Mouse (Mus musculus) adrenal gland, adult (tissue): ENCODE data around the gene Rbms1.

Experiments
- DNase-seq, 2 experiments: peaks; one replicate each; pipeline ENCODE4 v3.0.0; 2022 to 2023; ENCODE audit warnings: low spot score in 1 of 2; ENCODE audit not compliant: inconsistent age in 2 of 2

The Rbms1 gene

DNA sequence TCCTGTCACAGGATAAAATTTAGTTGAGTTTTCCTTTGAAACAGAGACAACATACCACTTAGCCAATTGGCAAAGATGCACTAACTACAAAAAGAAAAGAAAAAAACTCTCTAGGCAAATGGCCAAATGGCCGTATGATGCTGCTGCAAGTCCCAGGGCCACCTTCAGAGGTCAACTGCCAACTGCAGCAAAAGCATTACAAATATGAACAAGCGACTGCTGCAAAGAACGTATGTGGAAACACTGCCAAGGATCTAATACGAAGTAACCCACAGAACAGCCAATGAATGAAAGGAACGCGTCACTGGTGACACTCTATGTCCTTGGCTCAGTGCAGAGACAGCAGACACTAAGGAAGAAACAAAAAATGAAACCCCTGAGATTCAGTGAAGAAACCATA is 148.2 kb downstream of the Rbms1 start:
- peak in 1 of 2 experiments; percentile 91 for DNase-seq

DNA sequence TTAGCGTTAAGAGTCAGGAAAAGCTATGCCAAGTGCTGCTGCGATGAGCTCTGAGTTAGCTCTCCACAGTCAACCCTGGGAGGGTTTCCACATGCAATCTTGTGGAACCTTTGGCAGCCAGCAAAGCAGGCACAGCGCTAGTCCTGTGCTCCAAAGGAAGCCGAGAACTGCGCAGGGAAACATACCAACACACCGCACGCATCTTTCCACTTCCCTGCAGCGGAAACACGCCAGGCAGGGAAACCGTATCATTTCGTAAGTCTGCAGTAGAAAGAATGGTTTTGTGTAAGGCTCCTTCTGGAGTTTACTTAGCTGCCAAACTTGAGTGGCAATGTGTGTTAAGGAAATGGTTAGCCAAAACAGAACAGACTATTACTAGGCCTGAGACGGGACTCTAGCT is 150.0 kb downstream of the Rbms1 start:
- DNase-seq = no peak

DNA sequence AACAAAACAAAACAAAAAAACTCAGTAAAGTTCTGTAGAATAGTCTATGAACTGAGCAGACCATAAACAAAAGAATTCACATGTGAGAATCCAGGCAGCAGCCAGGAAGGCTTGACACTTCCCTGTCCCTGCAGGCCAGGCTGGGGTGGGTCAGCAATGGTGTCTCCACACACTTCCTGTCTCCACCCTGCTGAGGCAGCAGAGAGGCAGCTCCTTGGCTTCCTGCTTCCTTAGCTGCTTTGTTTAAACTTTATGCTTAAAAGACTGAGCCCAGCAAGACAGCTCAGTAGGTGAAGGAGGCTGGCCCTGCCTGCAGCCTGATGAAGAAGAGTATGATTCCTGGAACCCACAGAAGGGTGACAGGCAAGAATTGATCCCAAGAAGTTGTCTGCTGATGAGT is 152.4 kb downstream of the Rbms1 start:
- DNase-seq = peak; percentile 49 to 77

DNA sequence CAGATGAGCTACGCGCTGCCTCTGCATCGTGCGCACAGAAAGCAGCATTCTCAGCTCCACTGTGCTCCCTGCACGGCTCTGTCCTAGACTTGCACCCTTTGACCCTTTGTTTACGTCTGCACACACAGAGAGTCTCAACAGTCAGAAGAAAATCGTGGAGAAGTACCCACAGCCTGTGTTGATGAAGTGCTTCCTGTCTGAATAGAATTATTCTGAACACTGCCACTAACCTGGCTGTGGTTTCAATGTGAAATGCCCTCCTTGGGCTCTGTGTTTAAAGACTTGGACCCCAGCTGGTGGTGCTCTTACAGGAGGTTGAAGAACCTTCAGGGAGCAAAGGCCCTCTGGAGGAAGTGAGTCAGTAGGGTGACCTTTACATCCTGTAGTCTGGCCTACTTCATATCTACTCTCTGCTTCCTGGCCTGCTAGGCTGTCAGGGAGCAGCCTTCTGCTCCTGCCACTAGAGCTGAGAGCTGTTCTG is 153.5 kb downstream of the Rbms1 start:
- peak in 1 of 2 experiments; percentile 57 for DNase-seq

DNA sequence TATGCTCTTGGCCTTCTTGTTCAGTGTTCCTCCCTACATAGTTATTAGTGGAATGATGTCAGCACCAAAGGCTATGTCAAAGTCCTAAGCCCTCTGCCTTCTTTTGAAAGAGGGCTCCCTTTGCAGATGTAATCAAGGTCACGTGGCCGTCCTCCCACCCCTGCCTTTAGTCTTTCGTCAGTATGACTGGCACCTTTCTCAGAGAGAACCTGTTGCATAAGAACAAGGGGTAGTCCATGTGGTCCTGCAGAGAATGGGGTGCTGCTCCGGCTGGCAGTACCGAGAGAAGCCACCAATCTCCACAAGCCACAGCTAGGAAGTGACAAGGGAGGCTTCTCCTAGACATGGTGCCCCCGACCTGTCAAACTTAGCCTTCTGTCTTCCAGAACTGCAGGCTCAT is 154.2 kb downstream of the Rbms1 start:
- no peak for DNase-seq

DNA sequence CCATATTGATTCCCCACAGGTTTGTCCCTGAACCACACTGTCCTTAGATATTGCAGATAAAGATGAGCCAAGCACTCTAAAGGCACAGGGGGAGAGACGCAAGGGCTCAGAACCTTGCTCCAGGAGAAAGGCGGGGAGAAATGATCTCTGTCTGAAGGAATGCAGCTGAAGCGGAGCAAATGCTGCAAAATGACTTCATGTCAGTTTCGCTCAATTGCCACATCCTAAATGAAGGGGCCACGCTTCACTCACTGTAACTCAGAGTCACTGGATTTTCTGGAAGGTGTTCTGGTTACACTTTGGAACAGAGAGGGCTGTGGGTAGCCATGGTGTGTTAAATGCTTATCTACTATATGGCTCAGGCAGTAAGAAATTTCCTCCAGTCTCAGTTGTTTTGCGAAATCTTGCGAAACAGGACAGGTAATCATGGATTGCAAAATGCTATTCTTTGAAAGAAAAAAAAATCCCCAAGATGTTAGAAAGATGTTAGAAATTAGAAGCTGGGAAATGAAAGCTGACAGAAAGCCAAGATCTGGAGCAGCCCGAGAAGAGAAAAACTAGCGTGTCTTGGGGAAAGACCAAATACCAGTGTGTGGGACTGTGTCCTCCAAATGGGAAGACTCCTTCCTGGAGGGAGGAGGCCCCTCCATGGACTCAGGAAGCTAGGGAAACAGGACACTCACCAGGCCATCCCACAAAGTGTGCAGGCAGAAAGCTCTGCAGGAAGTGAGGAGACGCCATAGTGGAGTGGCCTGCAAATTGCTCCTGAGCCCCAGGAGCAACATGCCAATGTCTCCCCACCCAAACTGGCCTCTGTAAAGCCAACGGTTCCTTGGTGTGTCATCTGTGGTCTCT is 155.4 kb downstream of the Rbms1 start:
- DNase-seq = peak; percentile 53 to 75

DNA sequence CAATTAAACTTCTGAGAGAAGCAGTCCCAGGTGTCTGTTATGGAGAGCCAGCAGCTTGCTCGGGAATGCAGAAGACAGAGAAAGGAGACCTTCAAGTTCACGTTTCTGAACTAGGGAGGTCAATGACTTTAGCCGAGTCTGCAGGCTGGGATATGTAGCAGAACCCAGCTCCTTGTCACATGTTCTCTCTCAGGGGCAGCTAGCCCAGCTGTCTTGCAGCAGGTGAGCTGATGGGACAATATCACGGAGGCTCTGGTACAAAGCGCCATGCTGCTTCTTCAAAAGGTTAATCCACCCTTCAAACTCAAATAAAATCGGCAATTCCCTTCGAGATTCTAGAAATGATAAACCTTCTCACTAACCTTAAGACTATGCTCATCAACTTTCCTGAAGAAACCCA is 158.2 kb downstream of the Rbms1 start:
- no peak for DNase-seq

DNA sequence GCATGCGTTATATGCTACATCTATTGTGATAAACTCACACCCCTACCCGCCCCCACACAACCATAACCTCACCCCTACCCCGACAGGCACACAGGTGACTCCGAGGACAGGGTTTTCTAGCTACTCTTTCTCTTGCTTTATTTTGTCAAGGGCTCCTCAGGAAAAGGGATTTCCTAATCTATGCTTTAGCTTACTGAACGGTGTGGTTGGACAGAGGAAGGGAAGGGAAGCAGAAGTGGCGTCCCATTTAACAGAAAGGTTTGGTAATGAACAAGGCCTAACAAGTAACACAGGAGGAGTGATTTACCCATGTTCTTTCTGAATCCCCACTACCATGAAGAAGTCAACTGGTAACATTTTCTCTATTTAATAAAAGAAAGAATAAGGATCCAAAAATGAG is 159.6 kb downstream of the Rbms1 start:
- no peak for DNase-seq

DNA sequence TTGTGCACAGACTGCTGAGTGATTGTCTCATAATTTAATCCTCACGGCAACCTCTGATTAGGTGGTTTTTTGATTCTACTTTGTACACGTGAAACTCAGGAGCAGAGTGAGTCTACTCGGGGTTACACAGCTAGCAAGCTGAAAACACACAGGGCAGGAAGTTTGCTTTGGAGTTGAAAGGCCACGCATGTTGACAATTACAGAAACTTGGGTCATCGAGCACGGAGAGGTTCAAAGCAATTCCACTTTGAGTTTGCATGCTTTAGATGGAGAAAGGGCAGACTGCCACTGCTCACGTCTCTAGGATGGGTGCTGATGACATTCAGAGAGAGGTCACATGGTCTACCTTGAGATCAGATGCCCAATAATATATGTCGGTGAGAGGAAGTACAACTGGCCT is 160.2 kb downstream of the Rbms1 start:
- DNase-seq = no peak

DNA sequence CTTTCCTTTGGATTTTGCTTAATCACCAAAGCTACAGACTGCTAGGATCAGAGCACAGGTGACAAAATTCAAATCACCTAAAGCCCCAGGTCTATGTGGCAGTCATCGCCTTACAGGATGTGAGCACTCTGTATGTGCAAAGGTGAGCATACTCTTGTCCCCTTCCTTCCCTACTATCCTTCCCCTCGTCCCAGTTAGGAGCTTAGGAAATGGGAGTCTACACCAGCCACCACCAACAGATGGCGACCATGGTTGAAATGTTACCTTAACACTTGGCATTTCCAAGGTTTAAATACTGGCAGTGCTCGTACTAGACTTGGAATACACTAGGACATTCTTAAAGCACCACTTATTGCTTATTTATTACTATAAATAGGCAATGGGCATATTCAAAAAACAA is 160.8 kb downstream of the Rbms1 start:
- DNase-seq = peak; percentile 44 to 81

DNA sequence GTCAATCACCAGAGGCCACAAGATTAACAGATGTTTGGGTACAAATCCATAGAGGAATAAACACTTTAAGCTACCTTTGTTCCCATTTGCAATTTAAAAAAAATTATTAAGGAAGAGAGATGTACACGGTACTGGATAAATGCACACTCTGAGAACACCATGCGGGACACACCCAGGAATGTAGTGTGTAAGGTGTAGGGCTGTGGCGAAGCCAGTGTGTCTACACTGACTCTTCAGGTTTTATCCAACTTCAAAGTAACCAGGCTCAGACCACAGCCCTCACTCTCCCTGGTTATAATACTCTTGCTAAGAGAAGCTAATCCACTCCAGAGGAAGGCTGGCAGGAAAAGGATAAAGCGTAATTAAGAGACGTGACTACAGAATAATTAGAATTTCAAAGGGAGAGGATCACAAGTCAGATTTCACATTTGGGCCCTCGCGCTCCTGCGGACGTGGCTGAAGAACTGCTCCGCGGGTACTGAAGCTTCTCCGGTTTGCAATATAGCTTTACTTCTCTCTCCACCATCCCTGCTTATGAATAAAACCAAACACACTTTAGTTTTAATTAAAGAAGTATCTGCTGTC is 161.3 kb downstream of the Rbms1 start:
- no peak for DNase-seq

DNA sequence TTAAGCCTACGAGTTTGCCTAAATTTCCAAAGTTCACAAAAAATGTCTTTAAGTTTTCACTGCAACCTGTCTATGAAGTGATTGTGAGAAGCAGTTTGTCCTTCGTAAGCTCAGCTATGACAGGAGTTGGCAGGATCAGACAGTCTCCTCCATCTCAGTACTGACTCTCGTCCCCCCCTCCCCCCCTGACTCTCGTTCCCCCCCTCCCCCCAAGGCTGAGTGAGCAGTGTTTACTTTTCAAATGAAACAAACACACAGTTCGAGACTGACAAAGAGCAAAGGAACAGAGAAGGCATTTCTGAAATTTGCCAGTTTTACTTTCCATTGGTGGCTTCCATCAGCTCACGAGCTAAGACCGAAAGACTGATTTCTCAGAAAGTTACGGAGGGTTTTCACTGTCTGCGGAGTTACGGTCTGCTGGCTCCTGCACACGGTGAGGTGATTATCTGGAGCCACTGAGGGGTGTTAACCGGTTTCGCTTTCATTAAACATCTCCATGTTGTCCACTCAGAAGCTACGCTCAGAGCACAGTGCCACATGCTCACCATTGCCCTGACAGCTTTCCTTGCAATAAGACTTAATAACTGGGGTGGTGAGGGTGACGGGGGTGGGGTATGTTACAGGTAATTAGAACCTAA is 162.0 kb downstream of the Rbms1 start:
- DNase-seq = no peak

DNA sequence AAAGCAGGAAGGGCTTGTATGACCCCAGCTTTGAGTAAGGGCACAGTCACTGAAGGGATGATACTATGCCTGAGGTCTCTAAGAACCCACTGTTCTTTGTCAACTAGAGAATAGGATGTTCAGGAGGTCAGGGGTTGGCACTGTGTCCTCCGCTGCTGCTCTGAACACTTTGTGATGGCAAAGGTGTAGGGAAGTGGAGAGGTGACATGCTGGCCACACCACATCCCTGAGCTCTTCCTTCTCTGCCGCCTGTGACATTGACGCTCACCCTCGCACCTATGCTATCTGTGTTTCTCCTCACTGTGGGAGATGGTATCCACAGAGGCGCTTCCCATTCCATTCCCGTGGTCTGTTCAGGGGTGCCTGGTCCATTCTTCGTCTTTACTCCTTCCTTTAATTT is 163.2 kb downstream of the Rbms1 start:
- no peak for DNase-seq

DNA sequence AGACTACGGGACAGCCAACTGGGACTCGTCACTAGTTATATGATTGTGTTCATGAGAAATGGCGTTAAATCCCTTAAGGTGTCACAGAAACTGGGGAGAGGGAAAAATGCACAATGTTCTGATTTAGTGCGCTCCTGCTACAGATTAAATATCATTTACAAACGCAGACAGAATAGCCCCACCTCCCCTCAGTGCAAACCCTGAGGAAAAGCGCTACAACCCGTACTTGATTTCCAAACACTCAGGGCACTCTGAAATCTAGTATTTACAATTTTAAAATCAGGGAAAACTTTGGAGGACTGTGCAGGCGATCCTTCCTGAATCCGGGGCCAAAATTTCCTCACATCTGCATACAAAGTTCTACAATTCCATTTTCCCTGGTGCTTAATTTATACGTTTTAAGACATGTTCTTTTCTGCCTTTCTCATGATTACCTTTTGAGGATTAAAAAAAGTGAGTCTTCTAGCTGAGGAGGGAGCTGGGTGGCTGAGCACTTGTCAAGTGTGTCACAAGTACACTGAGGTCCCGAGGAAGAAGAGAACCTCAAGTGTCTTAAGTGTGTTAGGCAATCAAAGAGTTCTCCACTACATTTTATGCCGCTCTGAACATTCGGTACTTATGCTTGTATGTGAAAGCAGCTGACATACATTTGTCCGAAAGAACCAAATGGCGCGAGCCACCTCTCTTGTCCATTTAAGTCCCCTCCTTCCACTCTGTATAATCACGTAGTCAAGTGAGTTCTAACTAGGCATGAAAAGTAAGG is 164.0 kb downstream of the Rbms1 start:
- no peak for DNase-seq

DNA sequence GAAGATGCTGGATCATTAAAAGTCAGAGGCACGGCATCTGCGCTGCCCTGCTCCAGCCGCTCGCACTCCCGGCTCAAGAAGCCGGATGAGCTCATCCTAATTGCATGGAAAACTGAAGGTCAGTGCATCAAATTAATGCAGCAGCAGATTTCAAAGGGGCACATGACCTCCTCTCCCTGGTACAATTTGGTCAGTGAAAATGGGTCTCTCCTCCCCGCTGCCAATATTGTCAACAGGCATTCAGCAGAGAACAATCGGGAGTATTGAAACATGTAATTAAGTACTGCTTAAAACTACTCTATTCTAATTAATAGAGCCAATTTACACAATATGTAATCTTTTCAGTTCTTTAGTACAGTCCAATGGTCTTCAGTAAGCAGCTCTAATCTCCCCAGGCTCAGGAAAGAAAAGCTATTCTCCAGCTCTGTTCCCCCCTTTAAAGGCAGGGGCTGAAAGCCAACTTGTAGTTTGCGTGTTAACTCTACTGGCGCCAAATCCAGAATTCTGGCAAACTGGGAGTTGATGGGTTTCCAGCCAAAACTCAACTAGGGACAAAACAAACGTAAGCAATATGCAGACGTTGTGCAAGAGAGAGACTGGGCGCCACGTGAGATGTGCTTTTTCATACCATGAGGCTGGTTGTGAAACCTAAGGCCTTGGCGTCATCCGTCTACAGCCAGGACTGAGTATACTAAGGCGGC is 165.9 kb downstream of the Rbms1 start:
- peak; percentile 23 to 68 for DNase-seq

DNA sequence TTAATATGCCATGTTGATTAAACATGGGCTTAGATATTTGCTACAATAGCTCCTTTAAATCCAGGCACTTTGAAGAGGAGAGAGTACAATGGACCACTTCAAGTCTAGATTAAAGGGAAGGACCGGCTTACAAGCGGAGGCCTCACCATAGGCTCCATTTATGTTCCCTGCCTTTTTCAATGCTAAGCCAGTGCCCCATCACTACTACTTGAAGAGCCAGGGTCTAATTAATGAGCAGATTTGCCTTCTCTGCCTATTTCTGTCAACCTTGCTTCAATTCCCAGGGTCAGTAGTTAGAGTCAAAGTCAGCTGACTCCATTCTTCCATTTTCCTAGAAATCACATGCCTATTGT is 166.4 kb downstream of the Rbms1 start:
- DNase-seq = no peak

DNA sequence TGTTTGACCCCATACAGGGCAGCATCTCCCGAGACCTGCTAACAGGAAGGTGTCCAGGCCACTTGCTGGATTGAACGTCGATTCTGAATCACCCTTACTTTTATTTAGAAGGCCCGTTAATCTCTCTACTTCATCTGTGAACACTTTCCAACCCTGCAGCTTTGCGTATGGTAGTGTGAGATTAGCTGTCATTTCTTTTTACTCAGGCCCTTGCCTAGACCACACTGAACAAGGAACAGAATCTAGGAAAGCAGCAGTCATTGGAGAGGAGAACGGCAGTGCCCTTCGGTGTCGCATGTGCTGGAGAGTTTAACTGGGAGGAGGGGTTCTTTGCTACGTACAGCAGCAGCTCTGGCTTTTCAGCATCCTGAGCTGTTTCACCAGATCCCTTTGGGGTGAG is 167.1 kb downstream of the Rbms1 start:
- no peak for DNase-seq

DNA sequence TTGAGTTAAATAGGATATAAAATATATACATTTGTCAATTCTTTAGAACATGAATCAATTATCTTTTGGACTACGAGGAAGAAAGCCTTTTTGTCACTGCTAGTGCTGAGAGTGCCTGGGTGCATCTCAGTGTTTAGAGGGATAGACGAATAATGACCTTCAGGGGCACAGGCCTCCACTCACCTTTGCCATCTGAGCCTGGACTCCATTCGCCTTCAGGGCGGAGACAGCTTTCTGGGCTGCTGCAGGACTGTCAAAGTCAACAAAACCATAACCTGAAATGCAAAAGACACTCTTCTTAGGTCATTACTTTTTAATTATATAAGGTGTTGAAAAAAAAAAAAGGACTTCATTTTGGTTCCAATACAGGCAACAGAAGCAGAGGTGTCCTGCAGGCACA is 170.5 kb downstream of the Rbms1 start:
- DNase-seq = no peak

DNA sequence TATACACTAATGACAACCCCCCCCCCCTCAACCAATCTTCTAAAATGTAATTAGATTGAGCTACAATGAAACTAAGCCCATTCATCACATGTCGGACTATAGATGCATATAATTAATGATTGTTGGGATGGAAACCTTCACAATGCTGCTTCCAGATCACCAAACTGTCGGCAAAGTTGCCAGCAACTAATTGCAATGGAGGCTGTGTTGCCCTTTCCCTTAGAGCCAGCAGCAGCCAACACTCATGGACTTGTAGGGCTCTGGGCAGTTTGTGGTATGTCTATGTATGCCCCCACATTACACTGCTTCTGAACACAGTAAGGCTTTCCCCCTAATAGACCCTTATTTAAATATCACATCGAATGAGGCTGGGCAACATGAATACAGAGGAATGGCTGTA is 173.9 kb downstream of the Rbms1 start:
- DNase-seq = no peak

DNA sequence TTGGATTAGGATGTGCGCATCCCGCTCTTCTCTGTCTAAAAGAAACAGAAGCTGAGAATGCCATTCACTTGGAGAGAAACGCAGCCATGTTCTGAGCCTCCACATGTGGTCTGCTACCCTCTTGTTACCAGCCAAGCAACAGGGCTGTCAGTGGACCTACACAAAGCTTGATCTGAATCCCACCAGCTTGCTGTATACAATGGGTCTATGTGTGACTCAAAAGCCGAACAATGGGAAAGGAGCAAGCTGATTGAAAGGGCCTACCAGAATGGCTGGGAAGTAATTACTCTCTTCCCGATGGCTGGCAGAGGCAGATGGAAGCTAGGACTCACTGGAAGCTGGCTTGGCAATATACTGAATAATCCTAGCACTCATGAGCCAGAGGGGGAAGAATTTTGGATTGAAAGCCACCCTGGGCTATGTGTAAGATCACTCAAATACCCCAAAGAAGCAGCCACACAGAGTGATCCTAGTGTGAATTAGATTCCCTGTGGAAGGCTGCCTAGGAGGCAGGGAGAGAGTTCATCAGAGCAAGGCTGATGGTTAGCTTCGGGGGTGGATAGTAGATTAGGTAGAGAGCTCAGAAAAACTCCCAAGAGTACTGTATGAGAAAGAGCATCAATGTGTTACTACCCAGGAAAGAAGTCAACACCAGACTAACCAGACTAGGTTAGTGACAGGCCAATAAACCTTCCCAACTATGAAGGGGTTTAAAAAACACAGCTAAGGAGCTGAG is 174.7 kb downstream of the Rbms1 start:
- DNase-seq = no peak
